Mouse (Mus musculus): ENCODE data around the gene Olfr1390. TPM values are rescaled to one million over a fixed set of nuclear protein-coding genes. Genes with fewer than 3 reads are reported as not detected.
"Not testable (repeated sequence)": the region's sequence is repeated elsewhere in the genome, so short reads cannot be mapped to it uniquely, and the experiment has no call there.

Gene Olfr1390
- polyA plus RNA-seq, 1 experiment from 2014 or later: not detected

DNA sequence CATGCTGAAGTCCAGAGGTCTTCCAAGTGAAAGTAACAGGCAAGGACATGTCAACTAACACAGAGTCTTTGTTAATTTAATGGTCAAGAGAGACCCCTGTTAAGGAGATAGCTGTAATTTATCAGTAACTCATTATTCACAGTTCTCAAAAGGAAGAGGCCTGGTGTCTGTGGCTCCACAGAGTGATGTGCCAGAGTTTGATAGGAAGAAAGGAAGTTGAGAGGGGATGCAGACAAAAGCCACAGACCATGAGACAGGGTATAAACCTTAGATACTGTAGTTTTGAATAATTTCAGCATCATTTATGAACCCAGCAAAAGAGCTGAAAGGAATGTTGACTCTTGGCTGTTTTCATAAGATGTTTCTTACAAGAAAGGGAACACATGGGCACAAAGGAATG is 48.1 kb downstream of the Olfr1390 start:
- Histone ChIP-seq H3K4me2 (replicated peaks) (no peak overlapping the region), H3K36me3 (replicated peaks; ENCODE audit: control insufficient read depth, insufficient read depth) (no peaks in the 10 kb centered on the region), H3K4me1 (replicated peaks; ENCODE audit: control insufficient read depth, insufficient read depth, low read length) (no peaks in the 10 kb centered on the region), H3K4me3 (replicated peaks; ENCODE audit: low read length) (no peak overlapping the region), H3K9ac (no peak overlapping the region), H3K9me3 (ENCODE audit: control insufficient read depth, low read length) (no peaks in the 10 kb centered on the region), H3K27ac (no peak overlapping the region), H3K27me3 (ENCODE audit: control insufficient read depth, insufficient read depth, low read length) (no peaks in the 10 kb centered on the region)
- DNase-seq (ENCODE audit: low spot score) (no peak), ATAC-seq (ENCODE audit: low FRiP score) (no peak)

GRCm38 (mm10) chr11:49386118-49386517 is 51.1 kb downstream of the Olfr1390 start:
- H3K27ac ChIP-seq; H3K27me3 ChIP-seq (ENCODE audit: control insufficient read depth, insufficient read depth, low read length); DNase-seq (ENCODE audit: low spot score); ATAC-seq (ENCODE audit: low FRiP score); H3K4me2 ChIP-seq (replicated peaks); H3K9ac ChIP-seq; H3K9me3 ChIP-seq (ENCODE audit: control insufficient read depth, low read length); H3K4me3 ChIP-seq (replicated peaks; ENCODE audit: low read length); H3K36me3 ChIP-seq (replicated peaks; ENCODE audit: control insufficient read depth, insufficient read depth); H3K4me1 ChIP-seq (replicated peaks; ENCODE audit: control insufficient read depth, insufficient read depth, low read length): not testable (repeated sequence)
- WGBS: 91% methylated on average over 7 of the region's 7 CpGs

Other genes starting within 250 kb of the Olfr1390 start
- gene Olfr1396, start 220.3 kb upstream of the Olfr1390 start, polyA plus RNA-seq (2014; fragmentation: Nextera tagmentation; extraction: Ambion mirVana): not detected in 2 replicates
- gene Olfr1395, start 192.9 kb upstream of the Olfr1390 start, polyA plus RNA-seq (2014; fragmentation: Nextera tagmentation; extraction: Ambion mirVana): not detected in 2 replicates
- not detected in 2 replicates for gene Olfr1394, start 180.8 kb upstream of the Olfr1390 start, polyA plus RNA-seq (2014; fragmentation: Nextera tagmentation; extraction: Ambion mirVana)
- gene Btnl9, start 148.0 kb upstream of the Olfr1390 start, polyA plus RNA-seq (2014; fragmentation: Nextera tagmentation; extraction: Ambion mirVana): 0.05 and 0.11 TPM in 2 replicates
- 46.8 and 48.2 TPM in 2 replicates for gene Zfp62, start 131.9 kb upstream of the Olfr1390 start, polyA plus RNA-seq (2014; fragmentation: Nextera tagmentation; extraction: Ambion mirVana)
- gene Mgat1, start 91.0 kb upstream of the Olfr1390 start, polyA plus RNA-seq (2014; fragmentation: Nextera tagmentation; extraction: Ambion mirVana): 31.0 and 31.1 TPM in 2 replicates
- not detected in 2 replicates for gene Olfr1393, start 56.9 kb upstream of the Olfr1390 start, polyA plus RNA-seq (2014; fragmentation: Nextera tagmentation; extraction: Ambion mirVana)
- not detected in 2 replicates for gene Olfr1392, start 49.9 kb upstream of the Olfr1390 start, polyA plus RNA-seq (2014; fragmentation: Nextera tagmentation; extraction: Ambion mirVana)
- 0.07 TPM in 1 of 2 replicates, not detected in the other for gene Olfr10, start 30.4 kb upstream of the Olfr1390 start, polyA plus RNA-seq (2014; fragmentation: Nextera tagmentation; extraction: Ambion mirVana)
- gene Olfr1391, start 12.4 kb upstream of the Olfr1390 start, polyA plus RNA-seq (2014; fragmentation: Nextera tagmentation; extraction: Ambion mirVana): not detected in 2 replicates
- not detected in 2 replicates for gene Olfr1389, start 87.9 kb downstream of the Olfr1390 start, polyA plus RNA-seq (2014; fragmentation: Nextera tagmentation; extraction: Ambion mirVana)
- gene Olfr1388, start 101.4 kb downstream of the Olfr1390 start, polyA plus RNA-seq (2014; fragmentation: Nextera tagmentation; extraction: Ambion mirVana): 0.07 TPM in 1 of 2 replicates, not detected in the other
- not detected in 2 replicates for gene Olfr1387, start 120.2 kb downstream of the Olfr1390 start, polyA plus RNA-seq (2014; fragmentation: Nextera tagmentation; extraction: Ambion mirVana)
- not detected in 2 replicates for gene Olfr1386, start 129.9 kb downstream of the Olfr1390 start, polyA plus RNA-seq (2014; fragmentation: Nextera tagmentation; extraction: Ambion mirVana)
- not detected in 2 replicates for gene Olfr1385, start 153.9 kb downstream of the Olfr1390 start, polyA plus RNA-seq (2014; fragmentation: Nextera tagmentation; extraction: Ambion mirVana)
- not detected in 2 replicates for gene Olfr1384, start 171.5 kb downstream of the Olfr1390 start, polyA plus RNA-seq (2014; fragmentation: Nextera tagmentation; extraction: Ambion mirVana)
- not detected in 2 replicates for gene Olfr1383, start 184.5 kb downstream of the Olfr1390 start, polyA plus RNA-seq (2014; fragmentation: Nextera tagmentation; extraction: Ambion mirVana)
- not detected in 2 replicates for gene Olfr1382, start 193.1 kb downstream of the Olfr1390 start, polyA plus RNA-seq (2014; fragmentation: Nextera tagmentation; extraction: Ambion mirVana)
- gene Olfr1381, start 208.3 kb downstream of the Olfr1390 start, polyA plus RNA-seq (2014; fragmentation: Nextera tagmentation; extraction: Ambion mirVana): not detected in 2 replicates
- gene Olfr1380, start 221.7 kb downstream of the Olfr1390 start, polyA plus RNA-seq (2014; fragmentation: Nextera tagmentation; extraction: Ambion mirVana): not detected in 2 replicates

Measured in hindbrain, embryonic 14.5 days (tissue).